Mouse (Mus musculus): ENCODE data around the gene Vmn1r72.
"Not testable (repeated sequence)": the region's sequence is repeated elsewhere in the genome, so short reads cannot be mapped to it uniquely, and the experiment has no call there.

The Vmn1r72 gene

GRCm38 (mm10) chr7:11680047-11680446, at the start of gene Vmn1r72:
TSS of gene Vmn1r72 (minus strand) at chr7:11680147.
- DNase-seq, result not testable (repeated sequence)

GRCm38 (mm10) chr7:11617082-11617481, 62.9 kb downstream of the Vmn1r72 start:
- DNase-seq, result peak; percentile 15
